Mouse (Mus musculus): ENCODE results near the gene Pigk. TPM values are rescaled to one million over a fixed set of nuclear protein-coding genes. Genes with fewer than 3 reads are reported as not detected.

Gene Pigk
- polyA plus RNA-seq, 1 experiment from 2014 or later, result 30.1 TPM

- Histone ChIP-seq H3K27me3 (replicated peaks; ENCODE audit: control insufficient read depth, insufficient read depth, low read length) (no peaks in the 10 kb centered on the region), H3K9ac (replicated peaks; ENCODE audit: low read depth, low read length) (no peak overlapping the region), H3K9me3 (ENCODE audit: control insufficient read depth, low read length) (no peaks in the 10 kb centered on the region), H3K4me1 (replicated peaks; ENCODE audit: control insufficient read depth, insufficient read depth, low read length) (peaks cover 6% of the 10 kb centered on the region), H3K36me3 (ENCODE audit: control insufficient read depth, insufficient read depth) (no peaks in the 10 kb centered on the region), H3K4me2 (ENCODE audit: low read length) (no peak overlapping the region), H3K27ac (ENCODE audit: low read length) (no peak overlapping the region), H3K4me3 (replicated peaks; ENCODE audit: low read length) (no peak overlapping the region)
- ATAC-seq, result peak; percentile 22; the same call in 1 of the 2 replicates
- 35% methylated on average over 3 of the region's 3 CpGs for WGBS
Measured at GRCm38 (mm10) chr3:152749461-152749871, 35.6 kb downstream of the Pigk start.

GRCm38 (mm10) chr3:152749881-152750280 lies 36.0 kb downstream of the Pigk start:
- WGBS, result 74% methylated on average over 2 of the region's 2 CpGs
- Histone ChIP-seq H3K36me3 (ENCODE audit: control insufficient read depth, insufficient read depth) (no peaks in the 10 kb centered on the region), H3K27ac (ENCODE audit: low read length) (no peak overlapping the region), H3K4me3 (replicated peaks; ENCODE audit: low read length) (no peak overlapping the region), H3K9ac (replicated peaks; ENCODE audit: low read depth, low read length) (no peak overlapping the region), H3K27me3 (replicated peaks; ENCODE audit: control insufficient read depth, insufficient read depth, low read length) (no peaks in the 10 kb centered on the region), H3K4me1 (replicated peaks; ENCODE audit: control insufficient read depth, insufficient read depth, low read length) (peaks cover 7% of the 10 kb centered on the region), H3K4me2 (ENCODE audit: low read length) (no peak overlapping the region), H3K9me3 (ENCODE audit: control insufficient read depth, low read length) (no peaks in the 10 kb centered on the region)
- ATAC-seq, result no peak

- Histone ChIP-seq H3K4me1 (replicated peaks; ENCODE audit: control insufficient read depth, insufficient read depth, low read length) (peaks cover 21% of the 10 kb centered on the region), H3K9me3 (ENCODE audit: control insufficient read depth, low read length) (no peaks in the 10 kb centered on the region), H3K9ac (replicated peaks; ENCODE audit: low read depth, low read length) (no peak overlapping the region), H3K36me3 (ENCODE audit: control insufficient read depth, insufficient read depth) (no peaks in the 10 kb centered on the region), H3K27ac (ENCODE audit: low read length) (no peak overlapping the region), H3K4me2 (ENCODE audit: low read length) (no peak overlapping the region), H3K27me3 (replicated peaks; ENCODE audit: control insufficient read depth, insufficient read depth, low read length) (no peaks in the 10 kb centered on the region), H3K4me3 (replicated peaks; ENCODE audit: low read length) (no peak overlapping the region)
- 94% methylated on average over 1 of the region's 1 CpGs for WGBS
- no peak for ATAC-seq
Measured at GRCm38 (mm10) chr3:152752911-152753310, 39.0 kb downstream of the Pigk start.

GRCm38 (mm10) chr3:152753345-152753744 lies 39.4 kb downstream of the Pigk start:
- Histone ChIP-seq H3K36me3 (ENCODE audit: control insufficient read depth, insufficient read depth) (no peaks in the 10 kb centered on the region), H3K27me3 (replicated peaks; ENCODE audit: control insufficient read depth, insufficient read depth, low read length) (no peaks in the 10 kb centered on the region), H3K9ac (replicated peaks; ENCODE audit: low read depth, low read length) (no peak overlapping the region), H3K4me3 (replicated peaks; ENCODE audit: low read length) (no peak overlapping the region), H3K27ac (ENCODE audit: low read length) (no peak overlapping the region), H3K4me2 (ENCODE audit: low read length) (no peak overlapping the region), H3K9me3 (ENCODE audit: control insufficient read depth, low read length) (no peaks in the 10 kb centered on the region), H3K4me1 (replicated peaks; ENCODE audit: control insufficient read depth, insufficient read depth, low read length) (peaks cover 23% of the 10 kb centered on the region)
- 87% methylated on average over 4 of the region's 4 CpGs for WGBS
- ATAC-seq, result no peak

GRCm38 (mm10) chr3:152753920-152754764 lies 40.2 kb downstream of the Pigk start:
- Histone ChIP-seq H3K4me3 (replicated peaks; ENCODE audit: low read length) (no peak overlapping the region), H3K9ac (replicated peaks; ENCODE audit: low read depth, low read length) (no peak overlapping the region), H3K36me3 (ENCODE audit: control insufficient read depth, insufficient read depth) (no peaks in the 10 kb centered on the region), H3K4me2 (ENCODE audit: low read length) (no peak overlapping the region), H3K27ac (ENCODE audit: low read length) (peak overlapping the region; percentile 53), H3K27me3 (replicated peaks; ENCODE audit: control insufficient read depth, insufficient read depth, low read length) (no peaks in the 10 kb centered on the region), H3K9me3 (ENCODE audit: control insufficient read depth, low read length) (no peaks in the 10 kb centered on the region), H3K4me1 (replicated peaks; ENCODE audit: control insufficient read depth, insufficient read depth, low read length) (peaks cover 30% of the 10 kb centered on the region)
- 63% methylated on average over 14 of the region's 14 CpGs for WGBS
- peak; percentile 49 for ATAC-seq

GRCm38 (mm10) chr3:152755515-152755914 lies 41.6 kb downstream of the Pigk start:
- no peaks in the 10 kb centered on the region for H3K27me3 ChIP-seq (replicated peaks; ENCODE audit: control insufficient read depth, insufficient read depth, low read length)
- no peak overlapping the region for H3K9ac ChIP-seq (replicated peaks; ENCODE audit: low read depth, low read length)
- no peaks in the 10 kb centered on the region for H3K36me3 ChIP-seq (ENCODE audit: control insufficient read depth, insufficient read depth)
- no peak overlapping the region for H3K27ac ChIP-seq (ENCODE audit: low read length)
- WGBS, result 89% methylated on average over 7 of the region's 7 CpGs
- peaks cover 30% of the 10 kb centered on the region for H3K4me1 ChIP-seq (replicated peaks; ENCODE audit: control insufficient read depth, insufficient read depth, low read length)
- H3K4me2 ChIP-seq (ENCODE audit: low read length), result no peak overlapping the region
- H3K4me3 ChIP-seq (replicated peaks; ENCODE audit: low read length), result no peak overlapping the region
- no peak for ATAC-seq
- H3K9me3 ChIP-seq (ENCODE audit: control insufficient read depth, low read length), result no peaks in the 10 kb centered on the region

GRCm38 (mm10) chr3:152756896-152757295 lies 43.0 kb downstream of the Pigk start:
- Histone ChIP-seq H3K4me1 (replicated peaks; ENCODE audit: control insufficient read depth, insufficient read depth, low read length) (peaks cover 31% of the 10 kb centered on the region), H3K27me3 (replicated peaks; ENCODE audit: control insufficient read depth, insufficient read depth, low read length) (no peaks in the 10 kb centered on the region), H3K9ac (replicated peaks; ENCODE audit: low read depth, low read length) (no peak overlapping the region), H3K4me3 (replicated peaks; ENCODE audit: low read length) (no peak overlapping the region), H3K27ac (ENCODE audit: low read length) (no peak overlapping the region), H3K36me3 (ENCODE audit: control insufficient read depth, insufficient read depth) (no peaks in the 10 kb centered on the region), H3K9me3 (ENCODE audit: control insufficient read depth, low read length) (no peaks in the 10 kb centered on the region), H3K4me2 (ENCODE audit: low read length) (no peak overlapping the region)
- no peak for ATAC-seq
- 17% methylated on average over 2 of the region's 2 CpGs for WGBS

GRCm38 (mm10) chr3:152757464-152758393 lies 43.8 kb downstream of the Pigk start:
- no peak overlapping the region for H3K9ac ChIP-seq (replicated peaks; ENCODE audit: low read depth, low read length)
- no peaks in the 10 kb centered on the region for H3K9me3 ChIP-seq (ENCODE audit: control insufficient read depth, low read length)
- no peaks in the 10 kb centered on the region for H3K27me3 ChIP-seq (replicated peaks; ENCODE audit: control insufficient read depth, insufficient read depth, low read length)
- H3K4me1 ChIP-seq (replicated peaks; ENCODE audit: control insufficient read depth, insufficient read depth, low read length), result peaks cover 31% of the 10 kb centered on the region
- 74% methylated on average over 12 of the region's 12 CpGs for WGBS
- H3K4me3 ChIP-seq (replicated peaks; ENCODE audit: low read length), result no peak overlapping the region
- H3K36me3 ChIP-seq (ENCODE audit: control insufficient read depth, insufficient read depth), result no peaks in the 10 kb centered on the region
- H3K4me2 ChIP-seq (ENCODE audit: low read length), result no peak overlapping the region
- ATAC-seq, result no peak; the same call in 1 of the 2 replicates
- H3K27ac ChIP-seq (ENCODE audit: low read length), result peak overlapping the region; percentile 25; the same call in 1 of the 2 replicates

GRCm38 (mm10) chr3:152758500-152759032 lies 44.7 kb downstream of the Pigk start:
- H3K27me3 ChIP-seq (replicated peaks; ENCODE audit: control insufficient read depth, insufficient read depth, low read length), result no peaks in the 10 kb centered on the region
- WGBS, result 70% methylated on average over 15 of the region's 15 CpGs
- no peak overlapping the region for H3K4me3 ChIP-seq (replicated peaks; ENCODE audit: low read length)
- peaks cover 33% of the 10 kb centered on the region for H3K4me1 ChIP-seq (replicated peaks; ENCODE audit: control insufficient read depth, insufficient read depth, low read length)
- H3K9ac ChIP-seq (replicated peaks; ENCODE audit: low read depth, low read length), result no peak overlapping the region
- no peaks in the 10 kb centered on the region for H3K9me3 ChIP-seq (ENCODE audit: control insufficient read depth, low read length)
- H3K4me2 ChIP-seq (ENCODE audit: low read length), result no peak overlapping the region
- H3K36me3 ChIP-seq (ENCODE audit: control insufficient read depth, insufficient read depth), result no peaks in the 10 kb centered on the region
- no peak overlapping the region for H3K27ac ChIP-seq (ENCODE audit: low read length)
- no peak for ATAC-seq

Data from forebrain, embryonic 16.5 days (tissue).